Mouse (Mus musculus): ENCODE data around the gene Mrps34.

Gene Mrps34

GRCm38 (mm10) chr17:24894995-24895547 is at the start of gene Mrps34, which contains the start of gene Eme2:
Gene Mrps34 (plus strand): TSS chr17:24895116.
Gene Eme2 (minus strand): TSS chr17:24895087.
- DNase-seq (ENCODE audit: extremely low read depth, low read depth) = peak; percentile 81

DNA sequence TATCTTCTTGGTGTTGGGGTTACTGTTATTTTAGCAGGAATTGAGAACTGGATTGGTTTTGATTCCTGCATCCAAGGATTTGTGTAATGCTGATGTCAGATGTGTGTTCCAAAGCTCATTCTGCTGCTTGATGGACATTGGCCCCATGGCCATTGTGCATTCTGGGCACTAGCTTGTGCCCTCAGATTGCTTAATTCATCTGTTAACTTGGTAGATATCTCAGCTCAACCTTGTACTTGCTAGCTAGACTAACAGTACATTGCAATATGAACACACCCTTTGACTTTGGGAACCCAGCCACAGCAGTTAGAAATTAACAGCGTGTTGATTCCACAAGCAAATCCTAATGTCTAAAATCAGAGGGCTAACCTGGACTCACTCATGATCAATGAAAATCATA is 47.5 kb upstream of the Mrps34 start:
- no peak for DNase-seq (ENCODE audit: extremely low read depth, low read depth)

- peak; percentile 36 for DNase-seq (ENCODE audit: extremely low read depth, low read depth)
These were observed 46.3 kb upstream of the Mrps34 start for GRCm38 (mm10) chr17:24848600-24849031.

DNA sequence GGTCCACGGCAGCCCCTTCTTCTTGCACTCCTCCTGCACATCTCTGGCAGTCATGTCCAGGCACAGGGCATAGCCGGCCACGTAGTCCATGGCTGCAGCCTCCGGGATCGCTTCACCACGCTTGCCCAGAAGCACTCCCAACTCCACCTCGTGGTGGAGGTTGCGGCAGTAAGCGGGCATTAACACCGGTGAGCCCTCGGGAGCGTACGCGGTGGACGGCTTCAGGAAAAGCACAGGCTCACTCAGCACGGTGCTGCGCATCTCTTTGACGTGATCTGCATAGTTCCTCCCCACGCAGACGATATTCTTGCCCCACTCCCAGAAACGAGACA is 45.2 kb upstream of the Mrps34 start:
- no peak for DNase-seq (ENCODE audit: extremely low read depth, low read depth)

DNA sequence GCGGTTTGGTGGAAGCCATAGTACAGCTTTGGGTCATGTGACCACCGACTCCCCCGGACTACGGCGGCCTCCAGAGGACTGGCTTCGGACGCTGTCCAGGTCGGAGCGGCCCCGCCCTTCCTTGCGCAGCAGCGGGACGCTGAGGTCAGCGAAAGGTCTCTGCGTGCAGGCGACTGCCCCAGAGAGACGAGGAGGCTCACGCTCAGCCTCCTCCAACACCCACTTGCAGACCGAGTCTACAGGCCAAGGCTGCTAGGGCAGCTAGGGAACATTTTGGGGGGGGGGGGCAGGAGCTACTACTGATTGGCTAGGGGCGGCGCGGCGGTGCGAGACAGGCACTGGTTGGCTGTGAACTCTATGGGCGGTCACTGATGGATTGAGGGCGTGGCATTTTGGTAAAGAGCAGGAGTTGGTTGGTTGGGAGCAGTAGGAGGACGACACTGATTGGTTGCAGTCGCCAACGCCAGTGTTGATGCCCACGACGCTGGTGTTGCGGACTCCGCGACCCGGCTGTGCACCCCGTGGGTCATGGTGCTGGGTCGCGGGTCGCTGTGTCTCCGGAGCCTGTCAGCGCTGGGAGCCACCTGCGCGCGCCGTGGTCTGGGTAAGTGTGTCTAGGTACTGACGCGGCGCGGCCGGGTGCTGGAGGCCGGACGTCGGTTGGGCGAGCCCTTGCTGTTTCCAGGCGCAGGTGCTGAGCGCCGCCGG is 44.7 kb upstream of the Mrps34 start, which contains the start of gene Fahd1:
TSS of gene Fahd1 (minus strand) at position 300 of the 708 bp plus-strand sequence.
- DNase-seq (ENCODE audit: extremely low read depth, low read depth) = peak; percentile 97

DNA sequence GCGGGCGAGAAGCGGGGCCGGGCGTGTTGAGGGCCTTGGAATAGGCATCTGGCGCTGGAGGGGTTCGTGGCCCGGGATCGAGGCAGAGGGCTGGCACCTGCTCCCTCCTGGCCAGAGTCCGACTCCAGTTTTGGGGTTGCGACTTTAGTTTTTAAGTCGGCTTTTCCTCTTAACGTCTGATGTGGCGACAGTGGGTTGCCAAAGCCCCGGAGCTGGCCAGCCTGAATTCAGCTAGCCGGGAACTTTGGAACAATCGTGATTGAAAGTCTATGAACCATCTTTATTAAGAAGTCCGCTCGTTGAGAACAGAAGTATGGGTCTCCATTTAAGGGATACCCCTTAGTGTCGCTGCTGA is 44.2 kb upstream of the Mrps34 start:
- no peak for DNase-seq (ENCODE audit: extremely low read depth, low read depth)

- DNase-seq (ENCODE audit: extremely low read depth, low read depth) = peak; percentile 12
These were observed 43.4 kb upstream of the Mrps34 start for GRCm38 (mm10) chr17:24851381-24852125.

DNA sequence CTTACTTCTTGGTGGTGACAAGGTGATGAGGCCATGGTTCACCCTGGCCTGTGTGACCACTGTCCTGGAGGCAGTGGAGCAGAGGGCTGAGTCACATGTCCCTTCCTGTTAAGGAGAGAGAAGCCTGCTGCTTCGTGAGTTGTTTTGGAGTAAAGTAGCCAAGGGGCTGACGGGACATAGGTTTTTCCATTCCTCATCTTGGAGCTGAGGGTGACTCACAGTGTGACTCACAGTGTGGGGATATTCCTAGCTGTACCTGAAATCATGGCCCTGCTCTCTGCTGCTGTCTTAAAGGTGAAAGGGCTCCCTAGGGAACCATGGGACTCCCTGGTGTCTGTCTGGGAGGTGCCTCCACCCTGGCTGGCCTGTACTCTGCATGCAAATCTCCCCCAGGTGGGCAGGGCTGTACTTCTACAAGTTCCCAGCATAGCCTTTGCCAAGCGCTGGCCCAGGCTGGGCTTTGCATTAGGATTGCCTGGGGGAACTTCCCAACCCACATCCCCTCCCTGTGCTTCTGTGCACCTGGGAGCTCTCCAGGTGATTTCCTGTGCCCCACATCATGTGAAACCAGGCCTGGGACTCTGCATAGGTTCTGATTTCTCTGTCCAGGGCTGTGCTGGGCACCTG is 39.0 kb upstream of the Mrps34 start:
- no peak for DNase-seq (ENCODE audit: extremely low read depth, low read depth)

DNA sequence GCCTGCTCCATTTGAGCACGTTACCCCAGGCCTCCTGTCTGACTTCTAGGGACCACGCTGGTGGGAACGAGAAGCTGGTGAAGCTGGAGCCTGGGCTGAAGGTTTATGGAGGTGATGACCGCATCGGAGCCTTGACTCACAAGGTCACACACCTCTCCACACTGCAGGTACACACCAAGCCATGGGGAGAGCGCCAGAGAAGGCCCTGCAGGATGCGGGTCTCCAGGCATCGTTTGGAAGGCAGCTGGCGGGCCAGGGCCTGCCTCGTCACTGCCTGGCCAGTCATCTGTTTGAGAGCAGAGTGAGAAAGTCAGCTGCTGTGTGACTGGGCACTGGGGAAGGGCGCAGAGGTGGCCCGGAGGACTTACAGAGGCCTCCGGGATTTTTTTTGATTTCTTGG is 38.3 kb upstream of the Mrps34 start:
- no peak for DNase-seq (ENCODE audit: extremely low read depth, low read depth)

- DNase-seq (ENCODE audit: extremely low read depth, low read depth) = no peak
These were observed 37.0 kb upstream of the Mrps34 start for GRCm38 (mm10) chr17:24857831-24858470.

GRCm38 (mm10) chr17:24858967-24859366 is 35.9 kb upstream of the Mrps34 start:
- peak; percentile 68 for DNase-seq (ENCODE audit: extremely low read depth, low read depth)

GRCm38 (mm10) chr17:24860076-24860475 is 34.8 kb upstream of the Mrps34 start:
- no peak for DNase-seq (ENCODE audit: extremely low read depth, low read depth)

DNA sequence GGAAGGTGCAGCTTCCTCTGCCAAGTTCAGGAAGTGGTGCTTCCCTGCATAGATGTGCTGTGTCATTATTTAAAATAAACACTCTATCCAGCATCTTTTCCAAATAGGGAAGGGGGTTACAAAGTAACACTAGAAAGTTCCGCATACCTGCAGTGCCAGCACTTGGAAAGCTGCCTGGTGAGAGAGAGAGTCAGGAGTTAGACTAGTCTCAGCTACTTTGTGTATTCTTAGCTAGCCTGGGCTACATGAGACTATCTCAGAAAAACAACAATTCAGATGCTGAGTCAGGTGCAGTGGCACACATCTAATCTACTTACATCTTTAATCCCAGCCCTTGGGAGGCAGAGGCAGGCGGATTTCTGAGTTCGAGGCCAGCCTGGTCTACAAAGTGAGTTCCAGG is 33.1 kb upstream of the Mrps34 start:
- DNase-seq (ENCODE audit: extremely low read depth, low read depth) = no peak

GRCm38 (mm10) chr17:24865776-24866175 is 29.1 kb upstream of the Mrps34 start, which contains the start of gene Igfals:
Gene Igfals (plus strand): TSS chr17:24865997.
- no peak for DNase-seq (ENCODE audit: extremely low read depth, low read depth)

DNA sequence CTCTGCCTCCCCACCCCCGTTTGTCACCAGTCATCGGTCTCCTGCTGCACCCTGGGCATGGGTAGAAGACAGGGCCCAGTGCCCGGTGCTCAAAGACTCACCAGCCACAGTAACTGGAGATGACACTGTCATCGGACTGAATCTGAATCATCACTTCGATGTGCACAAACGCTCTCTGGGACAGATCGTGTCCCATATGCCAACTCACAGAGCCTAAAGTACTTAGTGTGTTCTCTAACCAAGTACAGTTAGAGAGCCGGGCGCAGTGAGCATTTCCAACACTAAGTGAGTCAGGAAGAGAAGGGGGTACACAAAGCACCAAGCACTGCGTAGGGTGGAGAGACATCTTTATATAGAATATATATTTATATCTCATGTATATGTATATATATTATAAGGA is 27.0 kb upstream of the Mrps34 start:
- DNase-seq (ENCODE audit: extremely low read depth, low read depth) = no peak

GRCm38 (mm10) chr17:24873695-24874404 is 21.1 kb upstream of the Mrps34 start:
- DNase-seq (ENCODE audit: extremely low read depth, low read depth) = no peak

GRCm38 (mm10) chr17:24874405-24874745 is 20.5 kb upstream of the Mrps34 start:
- no peak for DNase-seq (ENCODE audit: extremely low read depth, low read depth)

DNA sequence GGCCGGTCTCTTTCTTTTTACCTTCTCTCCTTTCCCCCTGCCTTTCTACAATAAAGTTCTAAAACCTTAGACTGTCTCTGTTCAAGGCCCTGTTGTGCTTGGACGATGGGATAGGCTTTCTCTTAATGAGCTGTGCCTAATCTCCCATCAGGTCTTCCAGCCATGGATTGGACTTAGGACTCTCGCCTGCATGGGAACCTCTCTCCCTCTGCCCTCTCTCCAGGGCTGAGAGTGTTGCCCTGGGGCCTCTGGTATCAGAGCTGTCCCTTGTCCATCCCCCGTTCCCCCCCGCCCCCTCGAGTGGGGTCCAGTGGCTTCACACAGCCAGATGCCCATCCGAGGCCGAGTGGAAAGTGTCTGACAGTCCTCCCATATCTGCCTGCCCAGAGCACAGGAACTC is 19.9 kb upstream of the Mrps34 start:
- no peak for DNase-seq (ENCODE audit: extremely low read depth, low read depth)

DNA sequence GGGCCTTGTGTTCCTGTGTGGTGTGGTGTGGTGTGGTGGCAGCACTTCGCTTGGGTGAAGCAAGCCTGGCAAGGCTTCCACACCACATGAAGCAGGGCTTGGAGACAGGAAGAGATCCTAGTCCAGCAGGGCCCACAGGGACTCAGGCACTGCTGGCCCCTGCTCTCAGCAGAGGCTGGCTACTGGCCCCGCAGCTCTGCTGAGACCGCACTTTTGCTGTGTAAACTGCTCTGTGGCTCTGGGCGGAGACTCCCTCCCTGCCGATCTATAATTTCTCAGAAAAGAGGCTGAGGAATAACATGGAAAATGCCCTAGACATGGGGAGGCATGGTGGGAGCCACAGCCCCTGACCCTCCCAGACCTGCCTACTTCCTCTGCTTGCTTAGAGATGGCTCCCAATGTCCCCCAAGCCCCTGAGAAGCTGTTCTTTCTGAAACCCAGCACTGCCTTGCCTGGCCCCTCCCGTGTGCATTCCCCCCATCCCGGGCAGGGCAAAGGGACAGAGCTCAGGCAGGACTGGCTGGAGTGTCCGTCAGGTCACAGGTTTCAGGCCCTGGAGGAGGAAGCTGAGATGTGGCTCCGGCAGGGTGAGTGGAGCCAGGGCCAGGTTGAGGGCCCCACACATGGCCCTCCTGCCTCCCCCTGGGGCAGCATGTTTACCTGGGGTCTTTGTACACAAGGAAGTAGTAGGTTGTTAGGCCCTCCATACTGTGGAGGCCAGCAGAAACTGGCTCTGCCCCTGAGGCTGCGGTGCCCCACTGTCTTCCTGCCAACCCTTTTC is 17.4 kb upstream of the Mrps34 start:
- no peak for DNase-seq (ENCODE audit: extremely low read depth, low read depth)

DNA sequence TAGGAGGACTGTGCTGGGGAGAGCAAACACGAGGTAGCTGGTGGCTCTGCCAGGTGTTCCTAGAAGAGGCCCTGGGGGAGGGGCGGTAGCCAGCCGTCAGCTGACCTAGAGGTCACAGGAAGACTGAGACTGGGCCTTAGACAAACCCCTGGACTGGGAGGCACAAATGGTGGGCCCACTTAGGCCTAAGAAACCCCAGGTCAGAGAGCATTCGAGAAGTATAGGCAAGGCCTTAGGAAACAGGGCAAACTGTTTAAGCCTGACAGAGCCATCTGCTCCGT is 16.9 kb upstream of the Mrps34 start:
- DNase-seq (ENCODE audit: extremely low read depth, low read depth) = no peak

GRCm38 (mm10) chr17:24878531-24878930 is 16.4 kb upstream of the Mrps34 start:
- no peak for DNase-seq (ENCODE audit: extremely low read depth, low read depth)

All from MEL-GATA-1-ER (cell line).